Mouse (Mus musculus) thymus, adult 2 months (tissue): Measurements from ENCODE around the gene Fbxl16.

Experiments used
- CTCF ChIP-seq: fragments of 200-500 bp; IDR thresholded peaks from 2 replicates; pipeline ENCODE4 v1.5.1; 2012; ENCODE audit warnings: mild to moderate bottlenecking, control low read depth, low read length, moderate library complexity, borderline replicate concordance; ENCODE audit not compliant: control insufficient read depth, poor library complexity, insufficient read depth; ENCODE audit errors: extremely low read depth
- POLR2A ChIP-seq: fragments of 200-500 bp; IDR thresholded peaks from 2 replicates; pipeline ENCODE4 v1.6.1; 2012; ENCODE audit warnings: mild to moderate bottlenecking, low read length, control low read depth, moderate library complexity; ENCODE audit not compliant: control insufficient read depth, poor library complexity, insufficient read depth; ENCODE audit errors: extremely low read depth

DNA sequence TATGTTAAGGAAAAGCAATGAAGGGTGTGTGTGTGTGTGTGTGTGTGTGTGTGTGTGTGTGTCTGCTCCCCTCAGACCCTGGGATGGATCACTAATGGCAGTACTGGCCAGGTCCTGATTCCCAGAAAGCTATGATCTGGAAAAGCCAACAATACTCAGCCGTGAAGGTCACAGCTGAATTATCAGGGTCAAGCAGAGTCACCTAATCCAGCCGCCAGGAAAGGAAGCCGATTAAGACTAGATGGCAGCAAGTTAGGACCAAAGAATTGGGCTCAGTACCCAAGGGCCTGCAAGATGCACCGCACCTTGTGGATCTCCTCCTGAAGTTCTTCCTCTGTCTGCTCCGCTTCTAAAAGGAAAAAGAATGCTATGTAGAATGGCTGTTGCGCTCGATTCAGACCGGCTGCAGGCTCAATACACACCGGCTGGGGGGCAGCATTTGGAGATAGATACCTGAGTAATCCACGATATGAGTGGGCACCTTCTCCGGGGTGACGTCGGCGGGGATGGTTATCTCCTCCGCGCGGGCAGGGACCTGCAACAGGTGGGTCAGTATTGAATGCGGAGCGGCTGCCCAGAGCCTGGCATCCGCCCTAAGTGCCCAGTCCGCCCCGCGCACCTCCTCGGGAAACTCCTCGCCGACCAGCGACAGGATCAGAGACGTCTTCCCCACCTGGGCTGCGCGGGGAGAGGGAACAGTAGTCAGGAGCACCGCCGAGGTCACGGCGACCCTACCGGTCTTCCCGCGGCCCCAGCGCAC, 34.9 kb downstream of the Fbxl16 start:
- no peak for TF ChIP-seq POLR2A
- TF ChIP-seq CTCF: no peak
